Mouse (Mus musculus) stomach, embryonic 14.5 days (tissue): ENCODE results near the gene Il4. TPM values are rescaled to one million over a fixed set of nuclear protein-coding genes. Genes with fewer than 3 reads are reported as not detected.
"Not testable (repeated sequence)": the region's sequence is repeated elsewhere in the genome, so short reads cannot be mapped to it uniquely, and the experiment has no call there.

ENCODE experiments used
- ATAC-seq: fragments of 200-750 bp; cut with Nextera tagmentation; 2 replicates; pipeline ENCODE4 v1.8.0; 2017; ENCODE audit warnings: low read depth, moderate TSS enrichment; ENCODE audit not compliant: insufficient number of reproducible peaks, insufficient read depth, low FRiP score
- H3K27ac ChIP-seq: fragments of 300-500 bp; sonication (generic); 2 replicates; pipeline ENCODE4 v1.5.1; 2014; ENCODE audit warnings: mild to moderate bottlenecking, low read length, moderate library complexity, mixed read lengths
- H3K27me3 ChIP-seq: fragments of 300-500 bp; sonication (generic); 2 replicates; pipeline ENCODE4 v1.6.1; 2014; ENCODE audit warnings: low read length, control low read depth, mixed read lengths; ENCODE audit not compliant: control insufficient read depth, insufficient read depth
- H3K36me3 ChIP-seq: fragments of 300-500 bp; sonication (generic); 2 replicates; pipeline ENCODE4 v1.6.1; 2014; ENCODE audit warnings: mild to moderate bottlenecking, control low read depth, low read length, moderate library complexity, mixed read lengths; ENCODE audit not compliant: control insufficient read depth, insufficient read depth
- H3K4me1 ChIP-seq: fragments of 300-500 bp; sonication (generic); 2 replicates; pipeline ENCODE4 v1.6.1; 2014; ENCODE audit warnings: low read length, control low read depth, mixed read lengths; ENCODE audit not compliant: control insufficient read depth, insufficient read depth
- H3K4me2 ChIP-seq: fragments of 300-500 bp; sonication (generic); replicated peaks from 2 replicates; pipeline ENCODE4 v1.6.1; 2014; ENCODE audit warnings: low read depth, low read length, control low read depth
- H3K4me3 ChIP-seq: fragments of 300-500 bp; sonication (generic); 2 replicates; pipeline ENCODE4 v1.5.1; 2014; ENCODE audit warnings: low read depth, low read length, control low read depth
- H3K9ac ChIP-seq: fragments of 300-500 bp; sonication (generic); replicated peaks from 2 replicates; pipeline ENCODE4 v1.6.1; 2014; ENCODE audit warnings: low read depth, mild to moderate bottlenecking, control low read depth, low read length, moderate library complexity, mixed read lengths
- H3K9me3 ChIP-seq: fragments of 300-500 bp; sonication (generic); 2 replicates; pipeline ENCODE4 v1.6.1; 2016; ENCODE audit warnings: low read depth, low read length, control low read depth; ENCODE audit not compliant: control insufficient read depth
- WGBS: fragments of 180-500 bp; shearing (Covaris S2); extraction: QIAGEN DNeasy Blood & Tissue Kit; methylation state at CpG from one replicate; pipeline ENCODE4 v1.1.7; 2014; 5-methylcytosine and 5-hydroxymethylcytosine counted together
- polyA plus RNA-seq: library from polyadenylated mRNA; unstranded; fragments of >200 nt; fragmentation: Nextera tagmentation; extraction: Ambion mirVana; gene quantifications from 2 replicates; pipeline ENCODE4 v1.2.1, GENCODE M21; 2014

The Il4 gene
- polyA plus RNA-seq, 1 experiment from 2014 or later, result 2.2 TPM

DNA sequence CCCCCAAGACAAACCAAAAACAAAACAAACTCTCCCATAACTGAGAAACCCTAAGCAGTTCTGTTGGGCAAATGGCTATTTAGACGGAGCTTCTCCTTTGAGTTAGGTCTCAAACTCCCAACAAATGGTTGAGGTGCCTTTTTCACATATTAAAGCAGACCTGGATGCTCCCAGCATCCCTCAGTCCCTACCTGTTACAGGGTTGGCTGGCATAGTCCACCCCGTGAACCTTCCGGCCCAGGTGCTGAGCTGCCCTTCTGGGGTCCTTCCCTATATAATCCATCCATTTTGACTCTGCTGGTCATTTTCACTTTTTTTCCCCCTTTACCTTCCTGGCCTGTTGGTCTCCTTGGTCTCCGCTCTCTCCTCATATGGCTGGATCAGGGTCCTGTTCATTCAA, 51.8 kb downstream of the Il4 start:
- peak overlapping the region; percentile 90 for H3K4me3 ChIP-seq
- no peaks in the 10 kb centered on the region for H3K36me3 ChIP-seq
- H3K9me3 ChIP-seq, result no peaks in the 10 kb centered on the region
- H3K9ac ChIP-seq, result no peak overlapping the region
- ATAC-seq, result no peak
- peaks cover 7% of the 10 kb centered on the region for H3K4me1 ChIP-seq
- no peak overlapping the region for H3K27ac ChIP-seq
- 85% methylated on average over 4 of the region's 4 CpGs for WGBS
- H3K27me3 ChIP-seq, result no peaks in the 10 kb centered on the region
- peak overlapping the region; percentile 67 for H3K4me2 ChIP-seq

DNA sequence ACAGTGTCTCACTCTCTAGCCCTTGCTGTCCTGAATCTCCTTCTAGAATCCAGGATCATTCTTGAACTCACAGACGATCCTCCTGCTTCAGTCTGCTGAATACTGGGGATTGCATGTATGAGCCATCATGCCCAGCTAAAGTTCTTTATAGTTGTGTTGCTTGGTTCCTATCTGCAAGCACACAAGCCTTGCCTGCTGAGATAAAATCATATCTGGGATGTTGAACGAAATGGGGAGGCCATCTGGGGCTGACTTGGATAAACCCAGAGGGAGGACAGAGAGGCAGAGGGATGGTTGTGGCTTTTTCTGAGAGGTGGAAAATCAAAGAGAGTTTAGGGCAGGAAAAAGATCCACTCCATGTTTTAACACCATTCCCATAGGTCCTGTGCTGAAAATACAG, 56.5 kb downstream of the Il4 start:
- 78% methylated on average over 2 of the region's 2 CpGs for WGBS
- no peaks in the 10 kb centered on the region for H3K27me3 ChIP-seq

DNA sequence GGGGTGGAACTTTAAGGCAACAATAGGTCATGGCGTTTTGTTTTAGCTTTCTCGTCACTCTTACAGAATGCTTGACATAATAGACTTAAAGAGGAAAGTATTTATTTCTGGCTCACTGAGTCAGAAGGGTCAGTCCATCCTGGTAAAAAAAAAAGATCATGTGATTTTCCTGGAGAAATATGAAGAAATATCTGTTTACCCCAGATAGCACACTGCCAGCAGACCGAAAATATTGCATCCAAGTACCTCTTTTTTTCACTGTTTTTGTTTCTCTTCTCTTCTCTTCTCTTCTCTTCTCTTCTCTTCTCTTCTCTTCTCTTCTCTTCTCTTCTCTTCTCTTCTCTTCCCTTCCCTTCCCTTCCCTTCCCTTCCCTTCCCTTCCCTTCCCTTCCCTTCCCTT, 58.5 kb downstream of the Il4 start:
- H3K4me1 ChIP-seq, ATAC-seq, H3K27me3 ChIP-seq, H3K4me2 ChIP-seq, H3K36me3 ChIP-seq, H3K9ac ChIP-seq, H3K9me3 ChIP-seq, H3K27ac ChIP-seq, H3K4me3 ChIP-seq: not testable (repeated sequence)
- 78% methylated on average over 1 of the region's 3 CpGs for WGBS

More for the DNA sequence above, 56.5 kb downstream of the Il4 start:
- ATAC-seq, result no peak
- H3K4me2 ChIP-seq, result no peak overlapping the region
- H3K36me3 ChIP-seq, result no peaks in the 10 kb centered on the region
- no peaks in the 10 kb centered on the region for H3K4me1 ChIP-seq
- no peak overlapping the region for H3K9ac ChIP-seq
- H3K27ac ChIP-seq, result no peak overlapping the region
- H3K4me3 ChIP-seq, result no peak overlapping the region
- no peaks in the 10 kb centered on the region for H3K9me3 ChIP-seq

DNA sequence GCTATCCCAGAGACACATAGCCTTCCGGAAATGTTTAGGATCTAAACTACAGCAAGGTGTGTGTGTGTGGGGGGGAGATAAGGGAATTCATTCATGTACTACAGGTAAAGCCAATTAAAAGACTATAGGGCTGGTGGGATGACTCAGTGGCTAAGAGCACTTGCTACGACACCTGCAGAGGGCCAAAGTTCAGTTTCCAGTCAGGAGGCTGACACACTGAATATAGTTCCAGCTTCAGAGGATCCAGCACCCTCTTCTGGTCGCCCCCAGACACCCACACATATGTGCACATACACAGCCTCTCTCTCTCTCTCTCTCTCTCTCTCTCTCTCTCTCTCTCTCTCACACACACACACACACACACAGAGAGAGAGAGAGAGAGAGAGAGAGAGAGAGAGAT, 60.5 kb downstream of the Il4 start:
- not testable (repeated sequence) for H3K9ac ChIP-seq, H3K36me3 ChIP-seq, H3K27me3 ChIP-seq, ATAC-seq, H3K4me1 ChIP-seq, H3K9me3 ChIP-seq, H3K4me3 ChIP-seq, H3K4me2 ChIP-seq, H3K27ac ChIP-seq
- 80% methylated on average over 1 of the region's 3 CpGs for WGBS

DNA sequence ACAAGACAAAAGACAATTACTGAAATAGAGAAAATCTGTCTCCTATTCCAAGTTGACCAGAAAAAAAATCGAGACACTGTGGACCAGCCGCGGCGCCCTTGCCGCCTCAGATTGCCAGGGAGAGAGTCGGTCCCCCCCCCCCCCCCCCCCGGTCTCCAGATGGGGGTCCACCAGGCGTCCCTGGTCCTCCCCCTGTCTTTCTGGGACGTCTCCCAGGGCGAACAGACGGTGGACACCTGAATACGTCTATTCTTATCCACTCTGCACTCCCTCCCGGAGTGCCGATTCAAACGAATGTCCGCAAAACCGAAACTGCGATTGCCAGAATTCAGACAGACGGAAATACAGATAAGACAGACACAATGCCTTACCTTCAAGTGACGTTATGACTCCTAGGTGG, 61.9 kb downstream of the Il4 start:
- not testable (repeated sequence) for H3K4me3 ChIP-seq, H3K9me3 ChIP-seq, H3K36me3 ChIP-seq, H3K27ac ChIP-seq, H3K9ac ChIP-seq, H3K4me1 ChIP-seq, ATAC-seq, H3K4me2 ChIP-seq, H3K27me3 ChIP-seq
- 99% methylated on average over 5 of the region's 20 CpGs for WGBS

Other genes with a start within 250 kb of the Il4 start
- 0.88 TPM in 1 of 2 replicates, not detected in the other for gene Leap2, start 195.5 kb downstream of the Il4 start, polyA plus RNA-seq
- gene Uqcrq, start 187.8 kb downstream of the Il4 start, polyA plus RNA-seq, result 477 and 521 TPM in 2 replicates
- 1.7 and 2.2 TPM in 2 replicates for gene Gdf9, start 187.6 kb downstream of the Il4 start, polyA plus RNA-seq
- 0.13 and 0.14 TPM in 2 replicates for gene Gm10447, start 161.6 kb downstream of the Il4 start, polyA plus RNA-seq
- 0.98 and 1.1 TPM in 2 replicates for gene Shroom1, start 161.5 kb downstream of the Il4 start, polyA plus RNA-seq
- gene Gm9837, start 148.2 kb downstream of the Il4 start, polyA plus RNA-seq, result not detected in 2 replicates
- not detected in 2 replicates for gene Gm9945, start 138.5 kb downstream of the Il4 start, polyA plus RNA-seq
- 0.13 and 0.24 TPM in 2 replicates for gene Sowaha, start 138.4 kb downstream of the Il4 start, polyA plus RNA-seq
- gene Sept8, start 99.4 kb downstream of the Il4 start, polyA plus RNA-seq, result 24.5 and 26.1 TPM in 2 replicates
- 75.2 and 77.5 TPM in 2 replicates for gene Kif3a, start 51.3 kb downstream of the Il4 start, polyA plus RNA-seq
- gene Il13, start 16.0 kb upstream of the Il4 start, polyA plus RNA-seq, result not detected in 2 replicates
- 28.9 and 32.8 TPM in 2 replicates for gene Rad50, start 88.7 kb upstream of the Il4 start, polyA plus RNA-seq
- not detected in 2 replicates for gene Il5, start 102.1 kb upstream of the Il4 start, polyA plus RNA-seq
- 19.3 and 21.6 TPM in 2 replicates for gene Irf1, start 151.3 kb upstream of the Il4 start, polyA plus RNA-seq
- gene Gm17334, start 154.5 kb upstream of the Il4 start, polyA plus RNA-seq, result 0.46 TPM in 1 of 2 replicates, not detected in the other
- 1.5 and 4.3 TPM in 2 replicates for gene Gm12216, start 240.6 kb upstream of the Il4 start, polyA plus RNA-seq